ENCODE assay signal across 8 mouse cellular contexts in genomic region chr4:149820569-149820968, GRCm38 (mm10). TPM values are rescaled to one million over a fixed set of nuclear protein-coding genes. Genes with fewer than 3 reads are reported as not detected.
A peak's percentile ranks its signal among the peaks of the same experiment; 100 is the strongest.
DNase-seq lines count a peak whose midpoint lies in the region; ATAC-seq lines count a peak whose summit lies in the region.

No protein-coding gene starts in this region.

- ATAC-seq in stomach, embryonic 14.5 days (ENCODE audit: insufficient number of reproducible peaks, insufficient read depth, low FRiP score, low read depth), result peak; percentile 53; the same call in 1 of the 2 replicates
- no peak for ATAC-seq in midbrain, embryonic 14.5 days (ENCODE audit: low FRiP score, low TSS enrichment)

- H3K4me1 ChIP-seq in stomach, embryonic 14.5 days (ENCODE audit: control insufficient read depth, insufficient read depth, low read length), result 0 out of 2 replicates have a peak, but pooled peaks cover 7% of the 10 kb centered on the region
- no peaks in the 10 kb centered on the region for H3K4me1 ChIP-seq in midbrain, embryonic 14.5 days (ENCODE audit: control insufficient read depth, insufficient read depth, low read length)

- H3K9me3 ChIP-seq in stomach, embryonic 14.5 days (ENCODE audit: control insufficient read depth, low read depth, low read length), result no peaks in the 10 kb centered on the region
- no peaks in the 10 kb centered on the region for H3K9me3 ChIP-seq in midbrain, embryonic 14.5 days (ENCODE audit: control insufficient read depth, low read length)

- H3K27me3 ChIP-seq in stomach, embryonic 14.5 days (ENCODE audit: control insufficient read depth, insufficient read depth, low read length), result no peaks in the 10 kb centered on the region
- H3K27me3 ChIP-seq in midbrain, embryonic 14.5 days (ENCODE audit: control insufficient read depth, insufficient read depth, low read length), result no peaks in the 10 kb centered on the region

- no peaks in the 10 kb centered on the region for H3K36me3 ChIP-seq in stomach, embryonic 14.5 days (ENCODE audit: control insufficient read depth, insufficient read depth, low read length)
- no peaks in the 10 kb centered on the region for H3K36me3 ChIP-seq in midbrain, embryonic 14.5 days (ENCODE audit: control insufficient read depth, insufficient read depth, low read length)

- H3K27ac ChIP-seq in stomach, embryonic 14.5 days (ENCODE audit: low read length), result no peak overlapping the region
- no peak overlapping the region for H3K27ac ChIP-seq in midbrain, embryonic 14.5 days (replicated peaks; ENCODE audit: low read depth, low read length)

- peak; percentile 90 to 93 for DNase-seq in adrenal gland, postnatal 36 days
- DNase-seq in heart, adult 8-10 months (ENCODE audit: low spot score), result peak; percentile 84
- DNase-seq in kidney, postnatal 14 days, result peak; percentile 72
- DNase-seq in midbrain, embryonic 14.5 days, result no peak
- no peak for DNase-seq in spleen, postnatal 10 days (ENCODE audit: low spot score in 2 of 2)
- no peak for DNase-seq in embryo, embryonic 9.5 days (ENCODE audit: extremely low spot score)
- DNase-seq in spleen, adult 18-20 months, result no peak

- 35% methylated on average over 6 of the region's 6 CpGs for WGBS in stomach, embryonic 14.5 days
- WGBS in midbrain, embryonic 14.5 days, result 69% methylated on average over 6 of the region's 6 CpGs

- H3K9ac ChIP-seq in stomach, embryonic 14.5 days (replicated peaks; ENCODE audit: low read depth, low read length), result no peak overlapping the region
- no peak overlapping the region for H3K9ac ChIP-seq in midbrain, embryonic 14.5 days (replicated peaks; ENCODE audit: low read length)

- H3K4me3 ChIP-seq in stomach, embryonic 14.5 days (ENCODE audit: low read depth, low read length), result no peak overlapping the region
- no peak overlapping the region for H3K4me3 ChIP-seq in midbrain, embryonic 14.5 days (replicated peaks; ENCODE audit: low read depth, low read length)

- H3K4me2 ChIP-seq in stomach, embryonic 14.5 days (replicated peaks; ENCODE audit: low read depth, low read length), result no peak overlapping the region
- H3K4me2 ChIP-seq in midbrain, embryonic 14.5 days (ENCODE audit: low read length), result no peak overlapping the region

RNA-seq across cellular contexts. Expression of gene Slc25a33, which starts 46.5 kb away (rescaled TPM):
- 10 to 100 TPM; 18.3 to 31.6 TPM for total RNA-seq in adrenal gland, postnatal 36 days (2021)
- 10 to 100 TPM; 19.9 to 28.9 (median 23.1) TPM for total RNA-seq in heart, adult 8-10 months (2022)
- 9.4 and 9.5 TPM in 2 replicates for polyA plus RNA-seq in stomach, embryonic 14.5 days (2014; fragmentation: Nextera tagmentation; extraction: Ambion mirVana)
- 29.1 and 31.2 TPM in 2 replicates for polyA plus RNA-seq in midbrain, embryonic 14.5 days (2014; fragmentation: Nextera tagmentation; extraction: Ambion mirVana)

Comparison
In these comparisons a context has a peak if more than half of its experiments do, and no peak if none do; other contexts are left out.
1. DNase-seq: peak in adrenal gland, postnatal 36 days (2 of 2), heart, adult 8-10 months (single experiment) and kidney, postnatal 14 days (single experiment); none in midbrain, embryonic 14.5 days (single experiment), spleen, postnatal 10 days (0 of 2), embryo, embryonic 9.5 days (single experiment) and spleen, adult 18-20 months (0 of 2).